Mouse (Mus musculus) brain, embryonic 14.5 days (tissue): ENCODE measurements around the gene Hectd4.
A peak's percentile ranks its signal among the peaks of the same experiment; 100 is the strongest.

ENCODE experiments used
- CTCF ChIP-seq: fragments of 200-500 bp; IDR thresholded peaks from 2 replicates; pipeline ENCODE4 v1.5.1; 2012; ENCODE audit warnings: inconsistent platforms, mild to moderate bottlenecking, moderate library complexity, borderline replicate concordance; ENCODE audit not compliant: insufficient read depth, insufficient read length; ENCODE audit errors: extremely low read depth
- POLR2A ChIP-seq: fragments of 200-500 bp; IDR thresholded peaks from 2 replicates; pipeline ENCODE4 v1.6.1; 2012; ENCODE audit warnings: mild to moderate bottlenecking, inconsistent platforms, borderline replicate concordance; ENCODE audit not compliant: poor library complexity, insufficient read depth, insufficient read length, severe bottlenecking; ENCODE audit errors: extremely low read depth

DNA sequence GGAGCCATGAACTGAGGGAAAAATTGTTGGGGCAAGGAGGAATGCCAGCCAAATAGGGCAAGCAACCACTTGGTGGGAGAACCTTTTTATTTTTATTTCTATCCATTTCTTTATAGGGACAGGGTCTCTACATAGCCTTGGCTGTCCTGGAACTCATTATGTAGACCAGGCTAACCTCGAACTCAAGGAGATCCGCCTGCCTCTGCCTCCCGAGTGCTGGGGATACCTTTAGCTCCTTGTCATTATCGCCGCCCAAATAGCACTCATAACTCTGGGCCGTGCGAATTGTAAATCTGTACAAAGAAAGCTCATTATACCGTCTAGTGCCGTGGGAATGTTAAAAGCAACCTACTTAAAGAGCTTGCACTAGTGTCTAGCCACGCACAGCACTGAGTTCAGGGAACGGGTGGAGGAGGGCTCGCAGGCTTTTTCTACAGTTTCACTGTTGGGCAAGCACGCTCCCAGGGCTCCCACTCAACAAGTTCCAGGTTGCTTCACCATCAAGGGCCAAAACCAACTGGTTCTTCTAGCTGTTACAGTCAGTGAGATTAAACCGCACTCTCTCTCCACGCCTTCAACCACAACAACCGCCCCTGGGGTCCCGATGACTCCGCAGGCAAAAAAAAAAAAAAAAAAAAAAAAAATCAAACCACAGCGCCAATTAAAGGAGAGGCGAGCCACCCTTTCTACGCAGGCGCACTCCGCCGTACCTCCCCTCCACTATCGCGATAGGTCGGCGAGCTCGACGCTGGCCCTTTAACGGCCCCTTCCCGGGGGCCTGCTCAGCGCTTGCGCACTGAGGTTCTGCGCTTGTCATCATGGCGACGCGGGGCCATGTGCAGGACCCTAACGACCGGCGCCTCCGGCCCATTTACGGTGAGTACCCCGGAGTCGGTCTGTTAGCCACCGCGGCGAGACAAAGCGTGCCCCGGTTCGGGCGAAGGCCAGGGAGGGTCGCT, 177.4 kb downstream of the Hectd4 start, which contains the start of gene Naa25:
- TF ChIP-seq POLR2A (peak; percentile 53; the same call in 1 of the 2 replicates), CTCF (no peak)
